Mouse (Mus musculus): Measurements from ENCODE around the gene Rnf7. TPM values are rescaled to one million over a fixed set of nuclear protein-coding genes. Genes with fewer than 3 reads are reported as not detected.
"Not testable (repeated sequence)": the region's sequence is repeated elsewhere in the genome, so short reads cannot be mapped to it uniquely, and the experiment has no call there.

Gene Rnf7
- polyA plus RNA-seq, 1 experiment from 2014 or later: 169 TPM

- no peak overlapping the region for H3K9ac ChIP-seq (ENCODE audit: low read length)
- DNase-seq (ENCODE audit: low spot score) (no peak), ATAC-seq (ENCODE audit: low FRiP score, low TSS enrichment) (no peak)
- H3K4me3 ChIP-seq (ENCODE audit: low read depth, low read length): no peak overlapping the region
- no peaks in the 10 kb centered on the region for H3K4me1 ChIP-seq (replicated peaks; ENCODE audit: control insufficient read depth, insufficient read depth)
- H3K36me3 ChIP-seq (ENCODE audit: control insufficient read depth, insufficient read depth, low read length): no peaks in the 10 kb centered on the region
- TF ChIP-seq CTCF (IDR thresholded peaks at IDR 0.05; ENCODE audit: low read depth) (no peak), EP300 (optimal IDR thresholded peaks at IDR 0.05) (no peak)
- no peak overlapping the region for H3K4me2 ChIP-seq (replicated peaks; ENCODE audit: low read depth)
- 69% methylated on average over 6 of the region's 6 CpGs for WGBS
- no peaks in the 10 kb centered on the region for H3K9me3 ChIP-seq (ENCODE audit: control insufficient read depth, low read length)
- H3K27ac ChIP-seq (replicated peaks): no peak overlapping the region
- no peaks in the 10 kb centered on the region for H3K27me3 ChIP-seq (ENCODE audit: control insufficient read depth, insufficient read depth, low read length)
Observed at GRCm38 (mm10) chr9:96502856-96503610, 24.6 kb upstream of the Rnf7 start.

GRCm38 (mm10) chr9:96501217-96501616 is 22.7 kb upstream of the Rnf7 start:
- TF ChIP-seq CTCF (IDR thresholded peaks at IDR 0.05; ENCODE audit: low read depth) (no peak), EP300 (optimal IDR thresholded peaks at IDR 0.05) (no peak)
- no peak overlapping the region for H3K4me3 ChIP-seq (ENCODE audit: low read depth, low read length)
- no peak overlapping the region for H3K27ac ChIP-seq (replicated peaks)
- H3K36me3 ChIP-seq (ENCODE audit: control insufficient read depth, insufficient read depth, low read length): no peaks in the 10 kb centered on the region
- no peaks in the 10 kb centered on the region for H3K27me3 ChIP-seq (ENCODE audit: control insufficient read depth, insufficient read depth, low read length)
- no peaks in the 10 kb centered on the region for H3K9me3 ChIP-seq (ENCODE audit: control insufficient read depth, low read length)
- H3K4me2 ChIP-seq (replicated peaks; ENCODE audit: low read depth): no peak overlapping the region
- no peak for ATAC-seq (ENCODE audit: low FRiP score, low TSS enrichment)
- 25% methylated on average over 7 of the region's 7 CpGs for WGBS
- no peak for DNase-seq (ENCODE audit: low spot score)
- H3K9ac ChIP-seq (ENCODE audit: low read length): no peak overlapping the region
- no peaks in the 10 kb centered on the region for H3K4me1 ChIP-seq (replicated peaks; ENCODE audit: control insufficient read depth, insufficient read depth)

GRCm38 (mm10) chr9:96493212-96493611 is 14.7 kb upstream of the Rnf7 start:
- H3K4me1 ChIP-seq (replicated peaks; ENCODE audit: control insufficient read depth, insufficient read depth): 0 out of 2 replicates have a peak, but pooled peaks cover 2% of the 10 kb centered on the region
- H3K27me3 ChIP-seq (ENCODE audit: control insufficient read depth, insufficient read depth, low read length): no peaks in the 10 kb centered on the region
- H3K4me2 ChIP-seq (replicated peaks; ENCODE audit: low read depth): no peak overlapping the region
- DNase-seq (ENCODE audit: low spot score) (no peak), ATAC-seq (ENCODE audit: low FRiP score, low TSS enrichment) (no peak)
- 45% methylated on average over 3 of the region's 3 CpGs for WGBS
- TF ChIP-seq CTCF (IDR thresholded peaks at IDR 0.05; ENCODE audit: low read depth) (no peak), EP300 (optimal IDR thresholded peaks at IDR 0.05) (no peak)
- H3K36me3 ChIP-seq (ENCODE audit: control insufficient read depth, insufficient read depth, low read length): no peaks in the 10 kb centered on the region
- no peak overlapping the region for H3K4me3 ChIP-seq (ENCODE audit: low read depth, low read length)
- no peaks in the 10 kb centered on the region for H3K9me3 ChIP-seq (ENCODE audit: control insufficient read depth, low read length)
- no peak overlapping the region for H3K9ac ChIP-seq (ENCODE audit: low read length)
- no peak overlapping the region for H3K27ac ChIP-seq (replicated peaks)

GRCm38 (mm10) chr9:96491810-96492209 is 13.3 kb upstream of the Rnf7 start:
- Histone ChIP-seq H3K4me1 (replicated peaks; ENCODE audit: control insufficient read depth, insufficient read depth) (0 out of 2 replicates have a peak, but pooled peaks cover 2% of the 10 kb centered on the region), H3K9me3 (ENCODE audit: control insufficient read depth, low read length) (no peaks in the 10 kb centered on the region), H3K4me2 (replicated peaks; ENCODE audit: low read depth) (no peak overlapping the region), H3K9ac (ENCODE audit: low read length) (no peak overlapping the region), H3K4me3 (ENCODE audit: low read depth, low read length) (no peak overlapping the region), H3K36me3 (ENCODE audit: control insufficient read depth, insufficient read depth, low read length) (no peaks in the 10 kb centered on the region), H3K27me3 (ENCODE audit: control insufficient read depth, insufficient read depth, low read length) (no peaks in the 10 kb centered on the region), H3K27ac (replicated peaks) (no peak overlapping the region)
- WGBS: 33% methylated on average over 12 of the region's 12 CpGs
- no peak for ATAC-seq (ENCODE audit: low FRiP score, low TSS enrichment)
- peak; percentile 48 for DNase-seq (ENCODE audit: low spot score)
- TF ChIP-seq EP300 (optimal IDR thresholded peaks at IDR 0.05) (no peak), CTCF (IDR thresholded peaks at IDR 0.05; ENCODE audit: low read depth) (peak; percentile 87)

- DNase-seq (ENCODE audit: low spot score); H3K4me1 ChIP-seq (replicated peaks; ENCODE audit: control insufficient read depth, insufficient read depth); H3K27ac ChIP-seq (replicated peaks); H3K27me3 ChIP-seq (ENCODE audit: control insufficient read depth, insufficient read depth, low read length); ATAC-seq (ENCODE audit: low FRiP score, low TSS enrichment); H3K4me3 ChIP-seq (ENCODE audit: low read depth, low read length); H3K4me2 ChIP-seq (replicated peaks; ENCODE audit: low read depth); H3K9ac ChIP-seq (ENCODE audit: low read length); H3K9me3 ChIP-seq (ENCODE audit: control insufficient read depth, low read length); H3K36me3 ChIP-seq (ENCODE audit: control insufficient read depth, insufficient read depth, low read length): not testable (repeated sequence)
- WGBS: 96% methylated on average over 5 of the region's 5 CpGs
Observed at GRCm38 (mm10) chr9:96487869-96488268, 9.4 kb upstream of the Rnf7 start.

- TF ChIP-seq EP300 (optimal IDR thresholded peaks at IDR 0.05) (no peak), CTCF (IDR thresholded peaks at IDR 0.05; ENCODE audit: low read depth) (no peak)
- Histone ChIP-seq H3K4me2 (replicated peaks; ENCODE audit: low read depth) (no peak overlapping the region), H3K27me3 (ENCODE audit: control insufficient read depth, insufficient read depth, low read length) (no peaks in the 10 kb centered on the region), H3K4me1 (replicated peaks; ENCODE audit: control insufficient read depth, insufficient read depth) (no peaks in the 10 kb centered on the region), H3K9ac (ENCODE audit: low read length) (no peak overlapping the region), H3K27ac (replicated peaks) (no peak overlapping the region), H3K9me3 (ENCODE audit: control insufficient read depth, low read length) (no peaks in the 10 kb centered on the region), H3K4me3 (ENCODE audit: low read depth, low read length) (no peak overlapping the region), H3K36me3 (ENCODE audit: control insufficient read depth, insufficient read depth, low read length) (no peaks in the 10 kb centered on the region)
- no peak for ATAC-seq (ENCODE audit: low FRiP score, low TSS enrichment)
- WGBS: 58% methylated on average over 2 of the region's 2 CpGs
- DNase-seq (ENCODE audit: low spot score): no peak
Observed at GRCm38 (mm10) chr9:96483648-96484047, 5.2 kb upstream of the Rnf7 start.
